Mouse (Mus musculus) neural tube, embryonic 14.5 days (tissue): ENCODE results near the gene Cnpy2. TPM values are rescaled to one million over a fixed set of nuclear protein-coding genes. Genes with fewer than 3 reads are reported as not detected.
"Not testable (repeated sequence)": the region's sequence is repeated elsewhere in the genome, so short reads cannot be mapped to it uniquely, and the experiment has no call there.

Experiments used
- ATAC-seq: fragments of 200-750 bp; cut with Nextera tagmentation; 2 replicates; pipeline ENCODE4 v1.8.0; 2017; ENCODE audit warnings: low read depth, mild to moderate bottlenecking, moderate TSS enrichment, moderate library complexity
- H3K27ac ChIP-seq: fragments of 300-500 bp; sonication (generic); 2 replicates; pipeline ENCODE4 v1.5.1; 2014; ENCODE audit warnings: low read depth, mild to moderate bottlenecking, control low read depth, low read length, moderate library complexity, mixed read lengths
- H3K27me3 ChIP-seq: fragments of 300-500 bp; sonication (generic); 2 replicates; pipeline ENCODE4 v1.6.1; 2014; ENCODE audit warnings: low read length; ENCODE audit not compliant: control insufficient read depth, insufficient read depth
- H3K36me3 ChIP-seq: fragments of 300-500 bp; sonication (generic); 2 replicates; pipeline ENCODE4 v1.6.1; 2014; ENCODE audit warnings: low read length, mixed read lengths; ENCODE audit not compliant: control insufficient read depth, insufficient read depth
- H3K4me1 ChIP-seq: fragments of 300-500 bp; sonication (generic); 2 replicates; pipeline ENCODE4 v1.6.1; 2014; ENCODE audit warnings: low read length; ENCODE audit not compliant: control insufficient read depth, insufficient read depth
- H3K4me2 ChIP-seq: fragments of 300-500 bp; sonication (generic); 2 replicates; pipeline ENCODE4 v1.6.1; 2014; ENCODE audit warnings: mild to moderate bottlenecking, low read depth, low read length, control low read depth
- H3K4me3 ChIP-seq: fragments of 300-500 bp; sonication (generic); 2 replicates; pipeline ENCODE4 v1.5.1; 2014; ENCODE audit warnings: low read depth, low read length, control low read depth, mixed read lengths
- H3K9ac ChIP-seq: fragments of 300-500 bp; sonication (generic); replicated peaks from 2 replicates; pipeline ENCODE4 v1.6.1; 2014; ENCODE audit warnings: low read depth, mild to moderate bottlenecking, control low read depth, low read length, mixed read lengths
- H3K9me3 ChIP-seq: fragments of 300-500 bp; sonication (generic); 2 replicates; pipeline ENCODE4 v1.6.1; 2016; ENCODE audit warnings: low read length; ENCODE audit not compliant: control insufficient read depth
- WGBS: fragments of 180-500 bp; shearing (Covaris S2); extraction: QIAGEN DNeasy Blood & Tissue Kit; methylation state at CpG from one replicate; pipeline ENCODE4 v1.1.7; 2014; 5-methylcytosine and 5-hydroxymethylcytosine counted together
- polyA plus RNA-seq: library from polyadenylated mRNA; unstranded; fragments of >200 nt; fragmentation: Nextera tagmentation; extraction: Ambion mirVana; gene quantifications from 2 replicates; pipeline ENCODE4 v1.2.1, GENCODE M21; 2014

Gene Cnpy2
- polyA plus RNA-seq, 1 experiment from 2014 or later, result 194 TPM

DNA sequence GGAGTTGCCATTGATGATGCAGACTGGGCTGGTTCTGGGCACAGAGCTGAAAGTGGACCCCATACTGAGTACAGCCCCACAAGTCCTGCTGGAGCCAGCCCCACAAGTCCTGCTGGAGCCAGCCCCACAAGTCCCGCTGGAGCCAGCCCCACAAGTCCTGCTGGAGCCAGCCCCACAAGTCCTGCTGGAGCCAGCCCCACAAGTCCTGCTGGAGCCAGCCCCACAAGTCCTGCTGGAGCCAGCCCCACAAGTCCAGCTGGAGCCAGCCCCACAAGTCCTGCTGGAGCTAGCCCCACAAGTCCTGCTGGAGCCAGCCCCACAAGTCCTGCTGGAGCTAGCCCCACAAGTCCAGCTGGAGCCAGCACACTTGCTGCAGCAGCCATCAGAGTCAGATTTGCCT is 31.7 kb upstream of the Cnpy2 start:
- not testable (repeated sequence) for H3K9ac ChIP-seq, ATAC-seq, H3K4me1 ChIP-seq, H3K4me2 ChIP-seq, H3K9me3 ChIP-seq, H3K27ac ChIP-seq, H3K4me3 ChIP-seq, H3K27me3 ChIP-seq
- WGBS, result 86% methylated on average over 1 of the region's 1 CpGs
- H3K36me3 ChIP-seq, result peaks cover 37% of the 10 kb centered on the region

DNA sequence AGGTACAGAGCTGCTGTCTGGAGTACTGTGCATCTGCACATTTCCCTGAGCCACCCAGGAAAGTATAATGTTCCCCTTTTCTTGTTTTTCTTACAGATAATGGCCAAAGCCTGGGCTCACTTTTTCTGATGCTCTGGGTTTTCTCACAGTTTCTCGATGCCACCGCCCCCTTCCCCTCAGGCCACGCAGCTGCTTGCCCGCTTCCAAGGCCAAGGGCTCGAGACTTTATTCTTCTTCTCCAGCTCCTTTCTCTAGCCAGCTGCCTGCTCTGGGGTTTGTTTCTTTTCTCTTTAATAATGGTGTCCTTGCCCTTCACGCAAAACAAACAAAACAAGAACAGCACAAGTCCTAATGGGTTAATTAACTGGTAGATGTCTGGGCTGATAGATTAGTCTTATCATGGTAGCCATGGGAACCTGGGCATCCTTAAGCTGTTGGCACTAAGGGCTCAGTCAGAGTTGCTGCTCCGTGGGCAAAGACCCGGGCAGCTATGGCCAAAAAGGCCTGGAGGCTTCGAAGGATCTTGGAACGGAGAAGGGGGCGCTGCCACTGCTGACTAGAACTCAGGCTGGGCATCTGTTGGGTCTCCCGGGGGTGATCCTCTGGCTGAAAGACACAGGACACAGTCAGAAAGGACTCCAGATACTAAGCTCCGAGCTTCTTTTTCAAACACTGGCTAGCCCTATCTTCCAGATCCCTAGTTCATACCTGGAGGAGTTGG is 25.7 kb upstream of the Cnpy2 start:
- Histone ChIP-seq H3K4me3 (no peak overlapping the region), H3K9me3 (no peaks in the 10 kb centered on the region), H3K36me3 (peaks cover 16% of the 10 kb centered on the region; the same call in 1 of the 2 replicates), H3K4me2 (no peak overlapping the region), H3K4me1 (no peaks in the 10 kb centered on the region), H3K27ac (no peak overlapping the region), H3K27me3 (no peaks in the 10 kb centered on the region), H3K9ac (no peak overlapping the region)
- ATAC-seq, result no peak
- WGBS, result 65% methylated on average over 13 of the region's 13 CpGs

DNA sequence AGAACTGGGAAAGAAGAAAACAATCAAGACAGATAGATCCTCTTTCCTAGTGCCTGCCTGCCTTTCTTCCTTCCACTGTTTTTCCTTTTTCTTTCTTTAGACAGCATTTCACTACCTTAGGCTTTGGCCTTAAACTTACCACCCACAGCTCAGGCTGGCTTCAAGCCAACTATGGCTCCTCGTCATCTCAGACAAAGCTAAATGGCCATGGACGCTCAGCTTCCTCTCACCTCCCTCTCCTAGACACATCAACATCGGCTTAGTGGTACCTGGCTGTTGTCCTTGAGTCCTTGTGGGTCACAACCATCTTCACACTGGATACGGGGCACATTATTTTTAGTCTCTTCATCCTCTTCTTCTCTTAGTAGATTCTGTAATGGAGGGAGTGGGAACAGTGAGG is 25.0 kb upstream of the Cnpy2 start:
- Histone ChIP-seq H3K9me3 (no peaks in the 10 kb centered on the region), H3K4me2 (no peak overlapping the region), H3K9ac (no peak overlapping the region), H3K27me3 (no peaks in the 10 kb centered on the region), H3K4me3 (no peak overlapping the region), H3K4me1 (peaks cover 3% of the 10 kb centered on the region; the same call in 1 of the 2 replicates), H3K27ac (no peak overlapping the region), H3K36me3 (peaks cover 9% of the 10 kb centered on the region; the same call in 1 of the 2 replicates)
- no peak for ATAC-seq
- 75% methylated on average over 4 of the region's 4 CpGs for WGBS

DNA sequence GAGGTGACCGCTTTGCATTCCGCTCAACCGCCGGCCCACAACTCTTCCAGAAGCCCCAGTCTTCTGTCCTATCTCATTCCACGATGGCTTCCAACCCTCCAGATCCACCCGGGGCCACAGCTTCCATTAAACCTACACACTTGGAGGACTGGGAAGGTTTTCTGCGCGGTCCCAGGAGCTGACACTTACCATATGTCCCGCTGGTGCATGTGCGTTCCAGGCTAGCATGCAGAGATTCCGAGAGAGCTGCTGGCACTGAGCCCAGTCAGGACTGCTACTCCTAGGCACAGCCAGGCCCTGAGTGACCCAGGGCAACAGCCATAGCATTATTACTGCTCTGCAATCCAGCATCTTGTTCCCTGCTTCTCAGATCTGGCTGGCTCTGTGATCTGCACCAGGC is 24.6 kb upstream of the Cnpy2 start:
- Histone ChIP-seq H3K36me3 (peaks cover 5% of the 10 kb centered on the region; the same call in 1 of the 2 replicates), H3K27me3 (no peaks in the 10 kb centered on the region), H3K9ac (no peak overlapping the region), H3K4me2 (no peak overlapping the region), H3K4me1 (peaks cover 7% of the 10 kb centered on the region; the same call in 1 of the 2 replicates), H3K4me3 (no peak overlapping the region), H3K27ac (no peak overlapping the region), H3K9me3 (no peaks in the 10 kb centered on the region)
- no peak; the same call in 1 of the 2 replicates for ATAC-seq
- 78% methylated on average over 11 of the region's 11 CpGs for WGBS

DNA sequence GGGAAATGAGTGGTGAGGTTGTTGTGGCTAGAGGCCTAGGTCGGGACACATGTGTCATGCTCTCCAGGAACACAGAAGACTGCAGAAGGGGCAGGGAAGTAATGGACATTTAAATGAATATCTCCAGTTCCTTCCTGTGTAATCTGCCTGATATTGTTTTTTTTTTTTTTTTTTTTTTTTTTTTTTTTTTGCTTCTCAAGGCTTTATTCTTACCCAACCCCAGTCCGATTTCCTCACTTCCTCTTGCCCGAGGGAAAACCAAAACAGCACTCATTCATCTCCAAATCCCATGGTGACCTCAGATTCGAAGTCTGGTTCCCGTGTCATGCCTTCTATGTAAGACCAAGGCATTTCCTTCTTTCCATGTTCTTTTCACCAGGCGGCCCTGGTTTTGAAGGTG is 24.0 kb upstream of the Cnpy2 start:
- H3K9ac ChIP-seq, result no peak overlapping the region
- 74% methylated on average over 6 of the region's 6 CpGs for WGBS
- peaks cover 4% of the 10 kb centered on the region; the same call in 1 of the 2 replicates for H3K36me3 ChIP-seq
- ATAC-seq, result no peak
- H3K4me1 ChIP-seq, result peaks cover 8% of the 10 kb centered on the region; the same call in 1 of the 2 replicates
- H3K27me3 ChIP-seq, result no peaks in the 10 kb centered on the region
- H3K9me3 ChIP-seq, result no peaks in the 10 kb centered on the region
- H3K4me3 ChIP-seq, result no peak overlapping the region
- no peak overlapping the region for H3K4me2 ChIP-seq
- no peak overlapping the region for H3K27ac ChIP-seq

DNA sequence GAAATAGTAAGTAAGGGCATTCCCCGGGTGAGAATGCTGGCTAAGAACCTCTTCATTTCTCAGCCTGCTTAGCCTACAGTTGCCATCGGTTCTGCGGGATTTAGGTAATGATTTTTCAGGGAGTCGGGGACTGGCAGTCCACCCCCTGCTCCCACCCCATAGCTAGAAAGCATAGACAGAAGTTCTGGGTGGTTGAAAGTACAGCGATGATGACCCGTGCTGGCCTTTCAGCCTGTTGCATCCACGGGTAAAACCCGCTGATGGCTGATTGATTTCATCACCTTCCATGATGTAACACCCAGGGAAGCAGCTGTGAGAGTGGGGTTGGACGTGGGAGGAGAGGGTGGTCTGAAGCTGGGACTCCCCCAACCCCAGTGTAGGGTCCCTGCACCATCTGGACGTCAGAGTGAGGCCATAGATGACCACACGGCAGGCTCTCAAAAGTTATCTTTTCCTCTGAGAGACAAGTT is 23.5 kb upstream of the Cnpy2 start, which contains the start of gene Il23a:
TSS of gene Il23a (minus strand) at position 51 of the 470 bp plus-strand sequence.
- ATAC-seq, result no peak
- H3K4me3 ChIP-seq, result no peak within 1 kb of the TSS
- 78% methylated on average over 11 of the region's 11 CpGs for WGBS

DNA sequence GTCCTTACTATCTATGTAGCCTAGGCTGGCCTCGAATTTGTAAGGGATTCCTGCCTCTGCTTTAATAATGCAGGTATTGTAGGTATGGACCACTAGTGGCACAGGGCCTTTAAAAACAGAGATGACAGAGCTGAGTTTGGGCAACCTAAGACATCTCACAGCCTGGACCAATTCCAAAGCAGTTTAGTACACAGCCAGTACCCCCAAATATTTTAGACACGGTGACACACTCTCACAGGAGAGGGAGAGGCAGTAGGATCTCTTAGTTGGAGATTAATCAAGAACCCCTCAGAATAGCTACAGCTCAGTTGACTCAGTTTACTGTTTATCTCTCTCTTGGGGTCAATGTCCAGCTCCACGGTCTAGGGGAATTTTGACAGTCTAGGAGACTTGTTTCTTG is 19.9 kb upstream of the Cnpy2 start:
- peaks cover 17% of the 10 kb centered on the region for H3K4me1 ChIP-seq
- H3K27me3 ChIP-seq, result no peaks in the 10 kb centered on the region
- H3K36me3 ChIP-seq, result no peaks in the 10 kb centered on the region
- H3K9ac ChIP-seq, result peak overlapping the region; percentile 90
- ATAC-seq, result no peak
- no peaks in the 10 kb centered on the region for H3K9me3 ChIP-seq
- H3K4me3 ChIP-seq, result peak overlapping the region; percentile 61
- H3K4me2 ChIP-seq, result peak overlapping the region; percentile 80
- H3K27ac ChIP-seq, result peak overlapping the region; percentile 96
- 38% methylated on average over 3 of the region's 3 CpGs for WGBS

More for the DNA sequence above, 23.5 kb upstream of the Cnpy2 start, which contains the start of gene Il23a:
- no peaks in the 10 kb centered on the region for H3K36me3 ChIP-seq
- no peak within 1 kb of the TSS for H3K4me2 ChIP-seq
- H3K4me1 ChIP-seq, result peaks cover 8% of the 10 kb centered on the region; the same call in 1 of the 2 replicates
- no peaks in the 10 kb centered on the region for H3K27me3 ChIP-seq
- H3K27ac ChIP-seq, result no peak within 1 kb of the TSS
- H3K9ac ChIP-seq, result no peak within 1 kb of the TSS
- H3K9me3 ChIP-seq, result no peaks in the 10 kb centered on the region

DNA sequence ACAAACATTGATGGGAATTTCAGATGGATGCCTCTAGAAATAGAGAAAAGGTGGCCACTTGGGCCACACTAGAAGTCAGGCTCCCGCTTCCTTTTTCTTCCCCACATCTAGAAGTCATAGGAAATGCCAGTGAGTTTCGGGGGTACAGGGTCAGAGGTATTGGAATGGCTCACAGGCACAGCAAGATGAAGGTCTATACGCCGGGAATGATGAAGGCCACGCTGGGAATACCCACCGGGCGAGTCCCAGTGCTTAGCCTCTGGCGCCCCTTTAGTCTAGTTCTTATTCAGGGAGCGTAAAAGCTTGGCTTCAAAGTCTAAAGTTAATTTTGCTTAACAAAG is 19.5 kb upstream of the Cnpy2 start:
- ATAC-seq, result peak; percentile 31
- peaks cover 17% of the 10 kb centered on the region for H3K4me1 ChIP-seq
- 1% methylated on average over 9 of the region's 9 CpGs for WGBS
- peak overlapping the region; percentile 61 for H3K4me3 ChIP-seq
- H3K27ac ChIP-seq, result peak overlapping the region; percentile 96
- no peaks in the 10 kb centered on the region for H3K27me3 ChIP-seq
- peak overlapping the region; percentile 90 for H3K9ac ChIP-seq
- peak overlapping the region; percentile 80 for H3K4me2 ChIP-seq
- no peaks in the 10 kb centered on the region for H3K36me3 ChIP-seq
- H3K9me3 ChIP-seq, result no peaks in the 10 kb centered on the region
